Mouse (Mus musculus): ENCODE measurements at regions not wholly inside any gene's neighbourhood (a gene's known extent, or its start where the extent isn't known, plus 50 kb on each side); places are given as distances from the start of the nearest gene placed in this dataset.

- no peak for ATAC-seq
- H3K4me1 ChIP-seq (ENCODE audit: insufficient read depth), result no peaks in the 10 kb centered on the region
- H3K27me3 ChIP-seq (ENCODE audit: insufficient read depth, low read length), result no peaks in the 10 kb centered on the region
- no peak overlapping the region for H3K4me3 ChIP-seq (ENCODE audit: low read depth, low read length)
- no peak overlapping the region for H3K9ac ChIP-seq (replicated peaks)
- H3K4me2 ChIP-seq (ENCODE audit: low read depth, low read length), result no peak overlapping the region
- peak; percentile 53 for TF ChIP-seq CTCF (IDR thresholded peaks at IDR 0.05; ENCODE audit: low read depth)
- no peak for TF ChIP-seq EP300 (IDR thresholded peaks at IDR 0.05; ENCODE audit: low read depth)
- WGBS (ENCODE audit: insufficient replicate concordance), result 51% methylated on average over 10 of the region's 10 CpGs
- H3K27ac ChIP-seq (ENCODE audit: low read depth), result no peak overlapping the region
- H3K36me3 ChIP-seq (replicated peaks; ENCODE audit: insufficient read depth, low read length), result no peaks in the 10 kb centered on the region
- DNase-seq, result no peak
- no peaks in the 10 kb centered on the region for H3K9me3 ChIP-seq (ENCODE audit: low read length)
Measured at GRCm38 (mm10) chr11:56159412-56160074, 118.7 kb upstream of the Nmur2 start.

DNA sequence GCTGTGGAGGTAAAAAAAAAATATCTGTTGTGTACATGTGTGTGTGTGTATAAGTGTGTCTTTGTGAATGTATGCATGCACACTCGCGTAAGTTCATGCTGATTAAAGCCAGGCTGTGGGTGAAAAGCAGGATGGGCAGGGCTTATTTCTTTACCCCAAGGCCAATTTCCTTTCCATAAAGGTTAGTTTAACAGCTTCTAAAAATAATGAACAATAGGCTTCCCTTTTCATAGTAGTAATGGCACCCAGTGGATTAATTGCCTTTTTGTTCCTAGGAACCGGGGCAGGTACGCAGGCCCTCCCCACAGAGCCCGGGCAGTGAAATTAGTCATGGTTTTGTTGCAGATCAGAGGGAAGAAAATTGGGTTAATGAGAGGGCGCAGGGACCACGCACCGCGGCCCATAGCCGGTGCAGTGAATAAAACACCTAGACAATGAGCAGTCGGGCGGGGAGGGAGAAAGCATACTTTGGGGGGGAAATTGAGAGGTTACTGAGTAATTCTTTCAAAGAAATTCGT lies 110.1 kb upstream of the Nmur2 start:
- H3K27me3 ChIP-seq (ENCODE audit: insufficient read depth, low read length), result no peaks in the 10 kb centered on the region
- no peak overlapping the region for H3K4me2 ChIP-seq (ENCODE audit: low read depth, low read length)
- no peak overlapping the region for H3K27ac ChIP-seq (ENCODE audit: low read depth)
- DNase-seq (no peak), ATAC-seq (no peak)
- H3K36me3 ChIP-seq (replicated peaks; ENCODE audit: insufficient read depth, low read length), result no peaks in the 10 kb centered on the region
- H3K4me1 ChIP-seq (ENCODE audit: insufficient read depth), result no peaks in the 10 kb centered on the region
- H3K9me3 ChIP-seq (ENCODE audit: low read length), result no peaks in the 10 kb centered on the region
- no peak overlapping the region for H3K4me3 ChIP-seq (ENCODE audit: low read depth, low read length)
- no peak overlapping the region for H3K9ac ChIP-seq (replicated peaks)
- TF ChIP-seq CTCF (IDR thresholded peaks at IDR 0.05; ENCODE audit: low read depth), result no peak
- TF ChIP-seq EP300 (IDR thresholded peaks at IDR 0.05; ENCODE audit: low read depth), result no peak
- WGBS (ENCODE audit: insufficient replicate concordance), result 62% methylated on average over 13 of the region's 13 CpGs

DNA sequence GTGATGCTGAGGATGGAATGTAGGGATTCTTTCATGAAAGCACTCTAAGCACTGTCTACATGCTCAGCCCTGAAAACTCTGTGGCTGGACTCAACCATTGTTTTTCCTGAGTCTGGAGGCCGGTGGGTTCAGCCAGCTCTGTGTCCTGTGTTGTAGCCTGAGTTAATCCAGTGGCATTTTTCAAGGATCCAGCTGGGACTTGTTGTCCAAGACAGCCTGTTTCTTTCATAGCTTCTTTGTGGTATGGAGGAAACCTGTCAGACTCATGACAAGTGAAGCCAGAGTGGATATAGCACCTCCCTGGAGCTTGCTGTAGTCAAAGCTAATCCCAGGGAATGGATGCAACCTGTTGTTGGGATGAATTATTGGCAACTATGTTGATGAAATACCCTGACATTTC lies 108.9 kb upstream of the Nmur2 start:
- Histone ChIP-seq H3K9me3 (ENCODE audit: low read length) (no peaks in the 10 kb centered on the region), H3K27ac (ENCODE audit: low read depth) (no peak overlapping the region), H3K9ac (replicated peaks) (no peak overlapping the region), H3K36me3 (replicated peaks; ENCODE audit: insufficient read depth, low read length) (no peaks in the 10 kb centered on the region), H3K27me3 (ENCODE audit: insufficient read depth, low read length) (no peaks in the 10 kb centered on the region), H3K4me2 (ENCODE audit: low read depth, low read length) (no peak overlapping the region), H3K4me1 (ENCODE audit: insufficient read depth) (no peaks in the 10 kb centered on the region), H3K4me3 (ENCODE audit: low read depth, low read length) (no peak overlapping the region)
- TF ChIP-seq EP300 (IDR thresholded peaks at IDR 0.05; ENCODE audit: low read depth) (no peak), CTCF (IDR thresholded peaks at IDR 0.05; ENCODE audit: low read depth) (no peak)
- 67% methylated on average over 1 of the region's 1 CpGs for whole genome bisulfite sequencing (ENCODE audit: insufficient replicate concordance)
- DNase-seq (no peak), ATAC-seq (no peak)

DNA sequence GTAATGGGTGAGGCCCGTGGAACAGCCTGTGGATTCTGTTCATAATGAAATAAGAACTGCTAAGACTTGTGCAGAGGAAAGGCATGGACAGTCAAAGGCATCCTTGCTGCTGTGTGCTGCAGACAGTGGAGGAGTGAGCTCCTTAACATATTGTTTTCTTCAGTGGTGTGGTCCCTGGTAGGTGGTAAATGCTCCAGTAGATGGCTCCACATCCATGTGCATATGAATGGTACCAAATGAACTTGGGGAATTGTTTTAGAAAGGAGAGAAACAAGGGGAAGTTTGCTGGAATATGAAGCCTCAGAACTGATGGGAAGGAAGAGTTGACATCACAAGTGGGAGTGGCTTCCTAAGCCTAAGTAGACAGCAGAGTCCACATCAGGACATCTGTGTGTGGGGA lies 108.1 kb upstream of the Nmur2 start:
- Histone ChIP-seq H3K4me3 (ENCODE audit: low read depth, low read length) (no peak overlapping the region), H3K4me2 (ENCODE audit: low read depth, low read length) (no peak overlapping the region), H3K36me3 (replicated peaks; ENCODE audit: insufficient read depth, low read length) (no peaks in the 10 kb centered on the region), H3K9me3 (ENCODE audit: low read length) (no peaks in the 10 kb centered on the region), H3K9ac (replicated peaks) (no peak overlapping the region), H3K4me1 (ENCODE audit: insufficient read depth) (no peaks in the 10 kb centered on the region), H3K27me3 (ENCODE audit: insufficient read depth, low read length) (no peaks in the 10 kb centered on the region), H3K27ac (ENCODE audit: low read depth) (no peak overlapping the region)
- WGBS (ENCODE audit: insufficient replicate concordance), result 57% methylated on average over 1 of the region's 1 CpGs
- ATAC-seq, result no peak
- no peak for DNase-seq
- TF ChIP-seq CTCF (IDR thresholded peaks at IDR 0.05; ENCODE audit: low read depth) (no peak), EP300 (IDR thresholded peaks at IDR 0.05; ENCODE audit: low read depth) (no peak)

GRCm38 (mm10) chr11:56146708-56147107 lies 105.9 kb upstream of the Nmur2 start:
- 71% methylated on average over 5 of the region's 5 CpGs for WGBS (ENCODE audit: insufficient replicate concordance)
- H3K9me3 ChIP-seq (ENCODE audit: low read length), result no peaks in the 10 kb centered on the region
- ATAC-seq (no peak), DNase-seq (no peak)
- H3K4me3 ChIP-seq (ENCODE audit: low read depth, low read length), result no peak overlapping the region
- H3K9ac ChIP-seq (replicated peaks), result no peak overlapping the region
- no peak overlapping the region for H3K27ac ChIP-seq (ENCODE audit: low read depth)
- no peaks in the 10 kb centered on the region for H3K4me1 ChIP-seq (ENCODE audit: insufficient read depth)
- H3K4me2 ChIP-seq (ENCODE audit: low read depth, low read length), result no peak overlapping the region
- no peaks in the 10 kb centered on the region for H3K27me3 ChIP-seq (ENCODE audit: insufficient read depth, low read length)
- no peaks in the 10 kb centered on the region for H3K36me3 ChIP-seq (replicated peaks; ENCODE audit: insufficient read depth, low read length)
- TF ChIP-seq CTCF (IDR thresholded peaks at IDR 0.05; ENCODE audit: low read depth), result no peak
- no peak for TF ChIP-seq EP300 (IDR thresholded peaks at IDR 0.05; ENCODE audit: low read depth)

DNA sequence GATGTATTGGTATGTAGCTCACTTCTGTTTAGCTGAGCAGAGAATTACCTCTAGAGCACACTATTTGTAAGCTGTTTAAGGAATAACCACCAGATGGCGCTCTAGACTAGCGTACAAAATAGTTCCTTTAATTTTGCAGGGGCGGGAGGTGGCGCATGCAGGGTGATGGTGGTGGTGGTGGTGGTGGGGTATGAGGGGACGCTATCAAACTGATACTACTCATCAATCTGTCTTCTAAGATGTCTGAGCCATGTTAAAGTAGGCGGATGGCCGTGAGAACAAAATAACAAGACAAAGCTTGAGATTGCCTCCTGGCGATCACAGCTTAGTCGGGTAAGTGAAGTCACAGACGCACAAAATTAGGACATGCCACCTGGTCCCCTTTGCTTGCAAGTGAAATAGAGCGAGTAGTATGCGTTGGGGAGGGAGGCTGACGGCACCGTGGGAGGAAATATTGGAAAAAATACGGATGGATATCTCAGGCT lies 90.6 kb upstream of the Nmur2 start:
- H3K27me3 ChIP-seq (ENCODE audit: insufficient read depth, low read length), result no peaks in the 10 kb centered on the region
- H3K9me3 ChIP-seq (ENCODE audit: low read length), result no peaks in the 10 kb centered on the region
- H3K27ac ChIP-seq (ENCODE audit: low read depth), result no peak overlapping the region
- no peaks in the 10 kb centered on the region for H3K36me3 ChIP-seq (replicated peaks; ENCODE audit: insufficient read depth, low read length)
- H3K4me2 ChIP-seq (ENCODE audit: low read depth, low read length), result no peak overlapping the region
- TF ChIP-seq EP300 (IDR thresholded peaks at IDR 0.05; ENCODE audit: low read depth) (no peak), CTCF (IDR thresholded peaks at IDR 0.05; ENCODE audit: low read depth) (peak; percentile 81)
- no peak overlapping the region for H3K4me3 ChIP-seq (ENCODE audit: low read depth, low read length)
- DNase-seq (peak; percentile 20), ATAC-seq (no peak)
- WGBS (ENCODE audit: insufficient replicate concordance), result 29% methylated on average over 15 of the region's 15 CpGs
- no peaks in the 10 kb centered on the region for H3K4me1 ChIP-seq (ENCODE audit: insufficient read depth)
- no peak overlapping the region for H3K9ac ChIP-seq (replicated peaks)
